Mouse (Mus musculus) activated CD4-positive, CD25-positive, alpha-beta regulatory T cell, adult 4 months (primary cell): ENCODE measurements around the gene Myl4. TPM values are rescaled to one million over a fixed set of nuclear protein-coding genes. Genes with fewer than 3 reads are reported as not detected.

Experiments
- ATAC-seq: one replicate; pipeline ENCODE4 v1.8.0; 2017
- polyA plus RNA-seq, 2 experiments: library from polyadenylated mRNA; unstranded; fragments of 100-300 nt; shearing (Covaris generic); gene quantifications; one replicate each; pipeline ENCODE4 v1.2.1; 2017

Myl4 gene
- polyA plus RNA-seq, 2 experiments from 2014 or later: 8.4 to 12.0 TPM

GRCm38 (mm10) chr11:104572091-104572490 is 21.6 kb downstream of the Myl4 start:
- ATAC-seq: no peak

- no peak for ATAC-seq
Measured at GRCm38 (mm10) chr11:104572566-104572965, 22.1 kb downstream of the Myl4 start.

- no peak for ATAC-seq
Measured at GRCm38 (mm10) chr11:104576772-104577612, 26.5 kb downstream of the Myl4 start.

- ATAC-seq: no peak
Measured at GRCm38 (mm10) chr11:104578074-104578473, 27.6 kb downstream of the Myl4 start.

GRCm38 (mm10) chr11:104579084-104579483 is 28.6 kb downstream of the Myl4 start:
- ATAC-seq: no peak

- ATAC-seq: no peak
Measured at GRCm38 (mm10) chr11:104579575-104579974, 29.1 kb downstream of the Myl4 start.

GRCm38 (mm10) chr11:104580091-104580490 is 29.6 kb downstream of the Myl4 start:
- ATAC-seq: no peak

GRCm38 (mm10) chr11:104580606-104581005 is 30.1 kb downstream of the Myl4 start:
- no peak for ATAC-seq

GRCm38 (mm10) chr11:104581446-104582307 is 31.2 kb downstream of the Myl4 start:
- ATAC-seq: peak; percentile 88

- ATAC-seq: peak; percentile 4
Measured at GRCm38 (mm10) chr11:104582308-104582606, 31.8 kb downstream of the Myl4 start.

- peak; percentile 66 for ATAC-seq
Measured at GRCm38 (mm10) chr11:104582630-104583364, 32.3 kb downstream of the Myl4 start.

GRCm38 (mm10) chr11:104585495-104585894 is 35.0 kb downstream of the Myl4 start:
- no peak for ATAC-seq

GRCm38 (mm10) chr11:104587904-104588303 is 37.4 kb downstream of the Myl4 start:
- ATAC-seq: no peak

- ATAC-seq: no peak
Measured at GRCm38 (mm10) chr11:104588513-104588912, 38.0 kb downstream of the Myl4 start.

GRCm38 (mm10) chr11:104589570-104589969 is 39.1 kb downstream of the Myl4 start:
- ATAC-seq: no peak

GRCm38 (mm10) chr11:104590148-104590547 is 39.7 kb downstream of the Myl4 start:
- ATAC-seq: peak; percentile 88

- ATAC-seq: no peak
Measured at GRCm38 (mm10) chr11:104592066-104592835, 41.8 kb downstream of the Myl4 start.

- no peak for ATAC-seq
Measured at GRCm38 (mm10) chr11:104596365-104596764, 45.9 kb downstream of the Myl4 start.

GRCm38 (mm10) chr11:104599265-104599945 is 48.9 kb downstream of the Myl4 start:
- ATAC-seq: peak; percentile 43

- no peak for ATAC-seq
Measured at GRCm38 (mm10) chr11:104600675-104601074, 50.2 kb downstream of the Myl4 start.

GRCm38 (mm10) chr11:104604192-104604591 is 53.7 kb downstream of the Myl4 start:
- no peak for ATAC-seq
